Mouse (Mus musculus) intestine, postnatal 0 days (tissue): ENCODE data around the gene Notch3. TPM values are rescaled to one million over a fixed set of nuclear protein-coding genes. Genes with fewer than 3 reads are reported as not detected.

Source experiments
- ATAC-seq: fragments of 200-750 bp; cut with Nextera tagmentation; 2 replicates; pipeline ENCODE4 v1.8.0; 2017; ENCODE audit warnings: mild to moderate bottlenecking, moderate TSS enrichment, moderate library complexity
- H3K27ac ChIP-seq: fragments of 300-500 bp; sonication (generic); 2 replicates; pipeline ENCODE4 v1.5.1; 2014; ENCODE audit warnings: mild to moderate bottlenecking, low read depth, low read length, moderate library complexity
- H3K27me3 ChIP-seq: fragments of 300-500 bp; sonication (generic); replicated peaks from 2 replicates; pipeline ENCODE4 v1.6.1; 2014; ENCODE audit warnings: low read length, mixed read lengths; ENCODE audit not compliant: control insufficient read depth, insufficient read depth
- H3K36me3 ChIP-seq: fragments of 300-500 bp; sonication (generic); 2 replicates; pipeline ENCODE4 v1.6.1; 2014; ENCODE audit warnings: mild to moderate bottlenecking, moderate library complexity; ENCODE audit not compliant: control insufficient read depth, insufficient read depth
- H3K4me1 ChIP-seq: fragments of 300-500 bp; sonication (generic); replicated peaks from 2 replicates; pipeline ENCODE4 v1.6.1; 2014; ENCODE audit warnings: antibody characterized with exemption, low read length, mixed read lengths; ENCODE audit not compliant: control insufficient read depth, insufficient read depth
- H3K4me2 ChIP-seq: fragments of 300-500 bp; sonication (generic); replicated peaks from 2 replicates; pipeline ENCODE4 v1.6.1; 2014; ENCODE audit warnings: low read depth, mild to moderate bottlenecking, moderate library complexity
- H3K4me3 ChIP-seq: fragments of 300-500 bp; sonication (generic); 2 replicates; pipeline ENCODE4 v1.5.1; 2014; ENCODE audit warnings: low read depth, low read length
- H3K9ac ChIP-seq: fragments of 300-500 bp; sonication (generic); 2 replicates; pipeline ENCODE4 v1.6.1; 2014; ENCODE audit warnings: mild to moderate bottlenecking, low read depth, low read length
- H3K9me3 ChIP-seq: fragments of 300-500 bp; sonication (generic); 2 replicates; pipeline ENCODE4 v1.6.1; 2016; ENCODE audit warnings: mixed run types; ENCODE audit not compliant: control insufficient read depth
- CTCF ChIP-seq: sonication (generic); IDR thresholded peaks from 2 replicates; pipeline ENCODE4 v1.5.1; 2016; ENCODE audit warnings: low read depth, mild to moderate bottlenecking, control low read depth, antibody characterized with exemption, moderate library complexity
- WGBS: fragments of 180-500 bp; shearing (Covaris S2); extraction: QIAGEN DNeasy Blood & Tissue Kit; methylation state at CpG from one replicate; pipeline ENCODE4 v1.1.7; 2014; 5-methylcytosine and 5-hydroxymethylcytosine counted together
- polyA plus RNA-seq: library from polyadenylated mRNA; unstranded; fragments of >200 nt; fragmentation: Nextera tagmentation; extraction: Ambion mirVana; gene quantifications from 2 replicates; pipeline ENCODE4 v1.2.1, GENCODE M21; 2015

The Notch3 gene
- polyA plus RNA-seq, 1 experiment from 2014 or later, result 2.0 TPM

DNA sequence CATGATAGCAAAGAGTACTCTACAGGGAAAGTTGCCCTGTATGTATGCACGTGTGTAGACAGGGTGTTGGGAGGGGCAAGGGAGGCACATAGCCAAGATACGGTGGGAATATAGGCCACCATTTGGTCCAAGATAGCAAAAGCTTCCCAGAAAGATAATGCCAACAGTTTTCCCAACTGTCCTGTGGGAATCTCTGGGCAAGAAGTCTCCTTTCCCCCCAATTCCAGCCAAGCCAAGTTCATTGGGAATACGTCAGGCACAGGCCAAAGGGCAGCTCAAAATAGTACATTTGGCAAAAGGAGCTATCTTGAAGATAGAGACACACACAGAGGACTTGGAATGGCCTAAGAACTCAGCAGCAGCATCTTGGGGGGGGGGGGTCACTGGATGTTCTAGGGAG, 38.7 kb upstream of the Notch3 start:
- TF ChIP-seq CTCF, result no peak
- ATAC-seq, result no peak
- Histone ChIP-seq H3K4me3 (no peak overlapping the region), H3K4me2 (no peak overlapping the region), H3K4me1 (no peaks in the 10 kb centered on the region), H3K36me3 (peaks cover 92% of the 10 kb centered on the region), H3K9me3 (no peaks in the 10 kb centered on the region), H3K9ac (no peak overlapping the region), H3K27ac (no peak overlapping the region), H3K27me3 (no peaks in the 10 kb centered on the region)
- 73% methylated on average over 3 of the region's 3 CpGs for WGBS

DNA sequence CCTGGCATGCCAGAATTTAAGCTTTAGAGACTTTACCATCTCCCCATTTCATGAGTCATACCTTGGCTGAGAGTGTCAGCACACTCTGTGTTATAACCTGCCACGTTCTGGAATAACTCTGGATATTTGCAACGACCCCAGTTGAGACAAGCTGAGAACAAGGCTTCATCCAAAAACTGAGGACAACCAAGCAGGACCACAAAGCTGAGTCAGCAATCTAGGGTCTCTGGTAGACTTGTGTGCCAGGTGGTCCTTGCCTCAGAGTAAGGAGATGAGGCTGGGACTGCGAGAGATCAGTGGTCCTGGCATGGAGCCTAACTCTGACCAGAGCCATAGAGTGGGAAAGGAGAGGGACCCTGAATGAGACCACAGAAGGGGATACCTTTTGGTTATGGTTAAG, 36.3 kb upstream of the Notch3 start:
- Histone ChIP-seq H3K4me3 (no peak overlapping the region), H3K9me3 (no peaks in the 10 kb centered on the region), H3K9ac (no peak overlapping the region), H3K27me3 (no peaks in the 10 kb centered on the region), H3K4me1 (no peaks in the 10 kb centered on the region), H3K36me3 (peaks cover 93% of the 10 kb centered on the region), H3K4me2 (no peak overlapping the region), H3K27ac (no peak overlapping the region)
- WGBS, result 90% methylated on average over 3 of the region's 3 CpGs
- ATAC-seq, result no peak
- no peak for TF ChIP-seq CTCF

DNA sequence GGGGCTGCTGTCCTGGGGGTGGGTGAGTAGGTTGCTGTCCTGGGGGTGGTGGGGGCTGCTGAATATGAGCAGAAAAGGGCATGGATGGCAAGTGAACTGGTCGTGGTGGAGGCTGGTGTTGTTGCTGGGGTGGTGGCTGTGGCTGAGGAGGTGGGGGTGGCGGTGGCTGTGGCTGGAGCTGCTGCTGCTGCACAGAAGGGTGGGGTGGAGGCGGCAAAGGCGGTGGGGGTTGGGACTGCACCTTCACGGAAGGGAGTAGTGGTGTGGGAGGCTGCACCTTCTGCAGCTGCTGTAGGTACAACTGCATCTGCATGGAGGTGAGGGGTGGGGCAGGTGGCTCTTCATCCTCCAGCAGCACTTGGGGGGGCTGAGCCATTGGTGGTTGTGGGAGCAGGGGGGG, 34.4 kb upstream of the Notch3 start:
- H3K36me3 ChIP-seq, result peaks cover 94% of the 10 kb centered on the region
- ATAC-seq, result no peak

DNA sequence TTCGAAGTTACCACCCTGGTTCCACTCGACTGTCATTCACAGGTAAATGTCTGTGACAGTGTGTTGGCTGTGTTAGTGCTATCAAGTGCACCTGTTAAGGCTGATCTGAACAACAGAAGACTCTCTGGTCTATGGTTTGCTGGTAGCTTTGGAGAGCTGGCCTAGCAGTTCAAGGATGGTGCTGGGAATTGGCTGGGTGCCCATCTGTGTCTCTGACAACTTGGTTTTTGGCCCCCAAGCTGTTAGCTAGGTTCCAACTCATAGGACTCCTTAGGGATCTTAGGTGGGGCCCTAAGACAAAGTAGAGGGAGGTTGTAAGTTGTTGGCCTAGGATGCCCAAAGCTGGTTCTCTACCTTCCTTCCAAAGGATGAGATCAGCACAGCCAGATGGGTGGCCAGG, 33.1 kb upstream of the Notch3 start:
- H3K27ac ChIP-seq, result no peak overlapping the region
- peaks cover 86% of the 10 kb centered on the region for H3K36me3 ChIP-seq
- no peak for ATAC-seq
- no peak overlapping the region for H3K4me2 ChIP-seq
- H3K4me1 ChIP-seq, result no peaks in the 10 kb centered on the region
- H3K9me3 ChIP-seq, result no peaks in the 10 kb centered on the region
- no peak for TF ChIP-seq CTCF
- H3K4me3 ChIP-seq, result no peak overlapping the region
- no peaks in the 10 kb centered on the region for H3K27me3 ChIP-seq
- WGBS, result 87% methylated on average over 2 of the region's 2 CpGs
- no peak overlapping the region for H3K9ac ChIP-seq

More for the DNA sequence above, 34.4 kb upstream of the Notch3 start:
- no peak overlapping the region for H3K9ac ChIP-seq
- H3K4me2 ChIP-seq, result no peak overlapping the region
- no peak for TF ChIP-seq CTCF
- no peak overlapping the region for H3K4me3 ChIP-seq
- no peaks in the 10 kb centered on the region for H3K4me1 ChIP-seq
- H3K9me3 ChIP-seq, result no peaks in the 10 kb centered on the region
- H3K27me3 ChIP-seq, result no peaks in the 10 kb centered on the region
- no peak overlapping the region for H3K27ac ChIP-seq
- WGBS, result 74% methylated on average over 5 of the region's 5 CpGs

DNA sequence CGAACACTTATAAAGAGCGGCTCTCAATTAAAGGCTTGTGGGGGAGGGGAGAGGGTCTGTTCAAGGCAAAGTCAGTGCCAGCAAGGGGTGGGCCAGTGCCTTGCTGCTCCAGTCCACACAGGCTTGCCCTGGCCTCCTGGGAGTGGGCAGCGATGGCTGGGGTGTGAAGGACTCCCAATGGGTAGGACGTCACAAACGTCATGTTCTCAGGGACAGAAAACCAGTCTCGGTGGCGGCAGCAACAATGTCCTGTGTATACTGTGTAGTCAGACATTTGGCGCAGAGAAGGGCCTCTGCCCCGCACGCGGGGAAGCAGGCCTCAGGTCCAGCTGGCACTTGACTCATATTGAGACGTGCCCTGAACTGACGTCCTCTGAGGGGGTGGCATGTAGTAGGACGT, 30.5 kb upstream of the Notch3 start:
- no peak for TF ChIP-seq CTCF
- H3K27ac ChIP-seq, result no peak overlapping the region
- no peak overlapping the region for H3K4me2 ChIP-seq
- H3K4me1 ChIP-seq, result no peaks in the 10 kb centered on the region
- no peaks in the 10 kb centered on the region for H3K27me3 ChIP-seq
- no peak overlapping the region for H3K9ac ChIP-seq
- H3K36me3 ChIP-seq, result peaks cover 64% of the 10 kb centered on the region
- 89% methylated on average over 14 of the region's 14 CpGs for WGBS
- no peak for ATAC-seq
- H3K4me3 ChIP-seq, result no peak overlapping the region
- H3K9me3 ChIP-seq, result no peaks in the 10 kb centered on the region

DNA sequence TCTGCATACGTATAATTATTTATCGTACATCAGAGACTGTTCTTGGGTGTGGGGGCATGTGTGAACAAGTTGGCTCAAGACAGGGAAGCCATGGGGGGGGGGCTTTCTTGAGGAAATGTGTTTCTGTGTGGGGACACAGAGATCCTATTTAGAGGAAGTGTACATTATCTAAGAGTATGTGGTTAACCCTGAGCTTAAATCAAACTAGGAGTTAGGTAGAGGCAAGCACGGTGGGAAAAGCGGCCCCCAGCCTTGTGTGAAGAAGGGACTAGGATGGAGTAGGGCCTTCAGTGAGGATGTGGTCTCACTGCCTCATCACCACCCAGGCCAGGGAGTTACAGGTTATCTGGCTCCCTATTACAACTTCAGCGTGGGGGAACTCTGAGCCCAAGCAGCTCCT, 29.1 kb upstream of the Notch3 start:
- WGBS, result 93% methylated on average over 5 of the region's 5 CpGs
- Histone ChIP-seq H3K4me2 (no peak overlapping the region), H3K36me3 (peaks cover 50% of the 10 kb centered on the region), H3K4me3 (no peak overlapping the region), H3K9me3 (no peaks in the 10 kb centered on the region), H3K9ac (no peak overlapping the region), H3K27ac (no peak overlapping the region), H3K27me3 (no peaks in the 10 kb centered on the region), H3K4me1 (no peaks in the 10 kb centered on the region)
- ATAC-seq, result no peak
- TF ChIP-seq CTCF, result no peak

DNA sequence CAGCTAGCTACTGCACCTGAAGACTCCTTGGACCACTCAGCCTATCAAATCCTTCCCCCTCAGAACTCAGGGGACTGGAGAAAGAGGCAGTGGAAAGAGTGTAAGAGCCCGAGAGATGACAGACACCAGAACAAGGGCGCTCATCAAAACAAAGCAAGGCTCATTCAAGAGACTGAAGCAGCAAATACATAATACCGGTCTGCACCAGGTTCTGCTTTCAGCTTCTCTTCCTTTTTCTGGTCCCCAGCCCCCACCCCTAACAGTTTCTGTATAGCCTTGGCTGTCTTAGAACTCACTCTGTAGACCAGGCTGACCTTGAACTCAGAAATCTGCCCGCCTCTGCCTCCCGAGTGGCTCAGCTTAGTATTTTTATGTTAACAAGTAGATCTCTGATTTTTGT, 26.4 kb upstream of the Notch3 start:
- Histone ChIP-seq H3K4me2 (no peak overlapping the region), H3K9ac (no peak overlapping the region), H3K27ac (no peak overlapping the region), H3K9me3 (no peaks in the 10 kb centered on the region), H3K4me1 (0 out of 2 replicates have a peak, but pooled peaks cover 6% of the 10 kb centered on the region), H3K4me3 (no peak overlapping the region), H3K36me3 (peaks cover 23% of the 10 kb centered on the region), H3K27me3 (peaks cover 5% of the 10 kb centered on the region; the same call in 1 of the 2 replicates)
- no peak for ATAC-seq
- no peak for TF ChIP-seq CTCF
- WGBS, result 76% methylated on average over 5 of the region's 5 CpGs
